Comparison of ENCODE assay signal across 22 mouse cellular contexts in the genomic region with DNA sequence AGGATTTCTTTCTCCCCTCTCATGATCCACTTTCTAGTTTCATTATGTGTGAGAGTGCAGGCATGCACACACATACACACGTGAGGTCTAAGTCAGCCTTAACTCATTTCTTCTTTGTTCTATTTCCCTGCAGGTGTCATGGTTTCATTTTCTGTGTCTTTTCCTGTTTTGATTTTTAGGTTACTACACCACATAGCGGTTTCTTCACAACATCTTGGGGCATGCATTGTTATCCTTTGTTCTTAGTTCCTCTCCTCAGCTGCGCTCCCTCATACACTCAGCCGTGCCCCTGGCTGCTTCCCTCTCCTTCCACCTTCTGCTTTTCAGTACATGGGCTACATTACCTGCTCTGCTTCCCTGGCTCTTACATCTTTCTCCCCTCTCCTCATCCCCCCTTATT.
A peak's percentile ranks its signal among the peaks of the same experiment; 100 is the strongest.
DNase-seq lines count a peak whose midpoint lies in the region; ATAC-seq lines count a peak whose summit lies in the region.
"Had no signal": no experiment of that assay in that cellular context is flagged by ENCODE, and none has a peak within 500 bp of the region (broad histone marks: within the 10 kb centered on the region; RNA-seq: fewer than 3 reads in every experiment).

No protein-coding gene starts in this region.

- H3K9ac ChIP-seq in kidney, embryonic 15.5 days, result no peak overlapping the region
- H3K9ac ChIP-seq: forebrain, embryonic 15.5 days; limb, embryonic 15.5 days; liver, embryonic 15.5 days; midbrain, embryonic 13.5 days had no signal

- peak; percentile 49 for DNase-seq in CD4-positive, CD25-positive, alpha-beta regulatory T cell, adult 2 months (ENCODE audit: low read depth, low spot score)
- DNase-seq in naive thymus-derived CD4-positive, alpha-beta T cell, adult 2 months (ENCODE audit: low read depth), result peak; percentile 68
- peak; percentile 66 for DNase-seq in thymus, postnatal 14 days
- no peak for DNase-seq in adipocyte (ENCODE audit: low spot score)
- no peak for DNase-seq in retina, embryonic 14.5 days (ENCODE audit: low spot score)
- DNase-seq in cerebellum, adult 11-12 months, result no peak
- DNase-seq: B cell, adult 2 months; cerebellum, postnatal 10 days; embryo, embryonic 11 days; heart, adult 18-20 months; heart, postnatal 36 days; kidney, adult 11 months; kidney, postnatal 10 days had no signal

- no peak overlapping the region for H3K4me3 ChIP-seq in kidney, embryonic 15.5 days (replicated peaks)
- H3K4me3 ChIP-seq: forebrain, embryonic 15.5 days; limb, embryonic 15.5 days; liver, embryonic 15.5 days; midbrain, embryonic 13.5 days had no signal

- H3K9me3 ChIP-seq in kidney, embryonic 15.5 days (replicated peaks), result no peaks in the 10 kb centered on the region
- H3K9me3 ChIP-seq: forebrain, embryonic 15.5 days; limb, embryonic 15.5 days; liver, embryonic 15.5 days; midbrain, embryonic 13.5 days had no signal

- H3K4me1 ChIP-seq in kidney, embryonic 15.5 days, result no peaks in the 10 kb centered on the region
- H3K4me1 ChIP-seq: forebrain, embryonic 15.5 days; limb, embryonic 15.5 days; liver, embryonic 15.5 days; midbrain, embryonic 13.5 days had no signal

- no peak overlapping the region for H3K4me2 ChIP-seq in kidney, embryonic 15.5 days
- H3K4me2 ChIP-seq: forebrain, embryonic 15.5 days; limb, embryonic 15.5 days; liver, embryonic 15.5 days; midbrain, embryonic 13.5 days had no signal

- no peaks in the 10 kb centered on the region for H3K27me3 ChIP-seq in kidney, embryonic 15.5 days
- H3K27me3 ChIP-seq: forebrain, embryonic 15.5 days; limb, embryonic 15.5 days; liver, embryonic 15.5 days; midbrain, embryonic 13.5 days; Patski had no signal

- 0 out of 2 replicates have a peak, but pooled peaks have one; percentile 39 for ATAC-seq in common myeloid progenitor, adult 5-6 weeks (replicated peaks; ENCODE audit: low read depth, poor library complexity, severe bottlenecking)
- ATAC-seq in kidney, embryonic 15.5 days (replicated peaks; ENCODE audit: low FRiP score), result no peak
- ATAC-seq: forebrain, embryonic 15.5 days; hindbrain, embryonic 16.5 days; midbrain, embryonic 13.5 days; Patski had no signal

- no peak overlapping the region for H3K27ac ChIP-seq in kidney, embryonic 15.5 days
- H3K27ac ChIP-seq: forebrain, embryonic 15.5 days; limb, embryonic 15.5 days; liver, embryonic 15.5 days; midbrain, embryonic 13.5 days; stomach, postnatal 0 days had no signal

- H3K36me3 ChIP-seq in kidney, embryonic 15.5 days, result peaks cover 16% of the 10 kb centered on the region
- H3K36me3 ChIP-seq: forebrain, embryonic 15.5 days had no signal

- WGBS in kidney, embryonic 15.5 days, result 81% methylated on average over 4 of the region's 4 CpGs

Comparison
In these comparisons a context has a peak if more than half of its experiments do, and no peak if none do; other contexts are left out.
1. DNase-seq: peak in CD4-positive, CD25-positive, alpha-beta regulatory T cell, adult 2 months (single experiment), naive thymus-derived CD4-positive, alpha-beta T cell, adult 2 months (single experiment) and thymus, postnatal 14 days (single experiment); none in adipocyte (single experiment), retina, embryonic 14.5 days (single experiment) and cerebellum, adult 11-12 months (single experiment).